Mouse (Mus musculus) stomach, embryonic 14.5 days (tissue): ENCODE measurements around the gene Myl6b. TPM values are rescaled to one million over a fixed set of nuclear protein-coding genes. Genes with fewer than 3 reads are reported as not detected.

Experiments used
- ATAC-seq: fragments of 200-750 bp; cut with Nextera tagmentation; 2 replicates; pipeline ENCODE4 v1.8.0; 2017; ENCODE audit warnings: low read depth, moderate TSS enrichment; ENCODE audit not compliant: insufficient number of reproducible peaks, insufficient read depth, low FRiP score
- H3K27ac ChIP-seq: fragments of 300-500 bp; sonication (generic); 2 replicates; pipeline ENCODE4 v1.5.1; 2014; ENCODE audit warnings: mild to moderate bottlenecking, low read length, moderate library complexity, mixed read lengths
- H3K27me3 ChIP-seq: fragments of 300-500 bp; sonication (generic); 2 replicates; pipeline ENCODE4 v1.6.1; 2014; ENCODE audit warnings: low read length, control low read depth, mixed read lengths; ENCODE audit not compliant: control insufficient read depth, insufficient read depth
- H3K36me3 ChIP-seq: fragments of 300-500 bp; sonication (generic); 2 replicates; pipeline ENCODE4 v1.6.1; 2014; ENCODE audit warnings: mild to moderate bottlenecking, control low read depth, low read length, moderate library complexity, mixed read lengths; ENCODE audit not compliant: control insufficient read depth, insufficient read depth
- H3K4me1 ChIP-seq: fragments of 300-500 bp; sonication (generic); 2 replicates; pipeline ENCODE4 v1.6.1; 2014; ENCODE audit warnings: low read length, control low read depth, mixed read lengths; ENCODE audit not compliant: control insufficient read depth, insufficient read depth
- H3K4me2 ChIP-seq: fragments of 300-500 bp; sonication (generic); replicated peaks from 2 replicates; pipeline ENCODE4 v1.6.1; 2014; ENCODE audit warnings: low read depth, low read length, control low read depth
- H3K4me3 ChIP-seq: fragments of 300-500 bp; sonication (generic); 2 replicates; pipeline ENCODE4 v1.5.1; 2014; ENCODE audit warnings: low read depth, low read length, control low read depth
- H3K9ac ChIP-seq: fragments of 300-500 bp; sonication (generic); replicated peaks from 2 replicates; pipeline ENCODE4 v1.6.1; 2014; ENCODE audit warnings: low read depth, mild to moderate bottlenecking, control low read depth, low read length, moderate library complexity, mixed read lengths
- H3K9me3 ChIP-seq: fragments of 300-500 bp; sonication (generic); 2 replicates; pipeline ENCODE4 v1.6.1; 2016; ENCODE audit warnings: low read depth, low read length, control low read depth; ENCODE audit not compliant: control insufficient read depth
- WGBS: fragments of 180-500 bp; shearing (Covaris S2); extraction: QIAGEN DNeasy Blood & Tissue Kit; methylation state at CpG from one replicate; pipeline ENCODE4 v1.1.7; 2014; 5-methylcytosine and 5-hydroxymethylcytosine counted together
- polyA plus RNA-seq: library from polyadenylated mRNA; unstranded; fragments of >200 nt; fragmentation: Nextera tagmentation; extraction: Ambion mirVana; gene quantifications from 2 replicates; pipeline ENCODE4 v1.2.1, GENCODE M21; 2014

Gene Myl6b
- polyA plus RNA-seq, 1 experiment from 2014 or later: 3.2 TPM

DNA sequence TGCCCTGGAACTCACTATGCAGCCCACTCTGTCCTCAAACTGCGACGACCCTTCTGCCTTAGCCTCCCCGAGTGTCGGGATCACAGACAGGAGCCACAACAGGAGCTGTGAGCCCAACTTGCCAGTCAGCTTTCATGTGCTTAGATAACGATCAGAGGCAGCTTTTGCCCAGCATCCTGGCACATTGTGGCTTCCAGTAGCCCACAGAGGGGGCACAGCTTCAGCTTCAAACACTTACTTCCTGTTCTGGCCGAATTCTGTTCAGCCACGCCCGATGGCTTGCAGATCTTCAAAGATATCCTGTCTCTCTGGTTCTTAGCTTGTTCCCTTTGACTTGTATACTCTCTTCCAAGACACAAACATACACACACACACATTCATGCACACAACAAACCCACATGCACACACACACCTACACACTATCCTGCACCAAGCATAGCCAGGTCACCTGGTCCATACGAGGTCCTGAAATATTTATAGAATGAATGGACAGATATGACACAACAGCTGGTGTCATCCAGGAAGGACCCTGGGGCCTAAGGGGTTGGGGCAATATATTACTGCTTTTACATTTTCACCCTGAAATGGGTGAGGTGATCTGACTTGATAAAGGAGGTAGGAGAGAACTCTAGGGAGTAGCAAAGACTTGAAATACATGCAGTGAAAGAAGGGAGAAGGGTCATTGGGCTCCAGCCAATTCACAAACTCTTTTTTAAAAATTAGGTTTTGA is 6.3 kb upstream of the Myl6b start:
- WGBS: 70% methylated on average over 9 of the region's 9 CpGs
- ATAC-seq: no peak
- H3K4me1 ChIP-seq: 0 out of 2 replicates have a peak, but pooled peaks cover 2% of the 10 kb centered on the region
- no peak overlapping the region for H3K27ac ChIP-seq
- H3K9me3 ChIP-seq: no peaks in the 10 kb centered on the region
- H3K36me3 ChIP-seq: no peaks in the 10 kb centered on the region
- no peak overlapping the region for H3K4me2 ChIP-seq
- no peak overlapping the region for H3K4me3 ChIP-seq
- no peaks in the 10 kb centered on the region for H3K27me3 ChIP-seq
- H3K9ac ChIP-seq: no peak overlapping the region

DNA sequence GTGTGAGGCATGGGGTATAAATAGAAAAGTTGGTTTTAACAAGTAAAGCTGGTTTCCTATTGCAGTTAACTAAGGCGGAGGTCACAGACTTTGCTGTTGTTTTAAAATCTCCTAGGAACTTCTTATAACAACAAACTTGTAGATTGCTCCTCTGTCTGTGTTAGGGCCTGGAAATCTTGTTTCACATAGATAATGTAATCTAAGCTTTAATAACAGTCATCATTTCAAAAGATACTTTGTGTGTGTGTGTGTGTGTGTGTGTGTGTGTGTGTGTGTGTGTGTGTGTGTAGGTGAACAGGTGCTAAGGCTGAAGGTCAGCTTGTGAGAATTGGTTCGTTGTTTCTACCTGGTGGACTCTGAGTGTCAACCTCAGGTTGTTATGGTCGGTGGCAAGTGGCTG is 5.5 kb upstream of the Myl6b start:
- no peak overlapping the region for H3K4me3 ChIP-seq
- 74% methylated on average over 3 of the region's 3 CpGs for WGBS
- no peak overlapping the region for H3K9ac ChIP-seq
- no peak overlapping the region for H3K4me2 ChIP-seq
- H3K9me3 ChIP-seq: no peaks in the 10 kb centered on the region
- H3K4me1 ChIP-seq: 0 out of 2 replicates have a peak, but pooled peaks cover 2% of the 10 kb centered on the region
- no peaks in the 10 kb centered on the region for H3K36me3 ChIP-seq
- ATAC-seq: no peak
- no peak overlapping the region for H3K27ac ChIP-seq
- no peaks in the 10 kb centered on the region for H3K27me3 ChIP-seq

GRCm38 (mm10) chr10:128503532-128503931 is 5.0 kb upstream of the Myl6b start:
- no peak overlapping the region for H3K9ac ChIP-seq
- WGBS: 76% methylated on average over 8 of the region's 8 CpGs
- H3K4me3 ChIP-seq: no peak overlapping the region
- H3K27ac ChIP-seq: no peak overlapping the region
- ATAC-seq: no peak
- H3K9me3 ChIP-seq: no peaks in the 10 kb centered on the region
- no peak overlapping the region for H3K4me2 ChIP-seq
- H3K4me1 ChIP-seq: no peaks in the 10 kb centered on the region
- no peaks in the 10 kb centered on the region for H3K36me3 ChIP-seq
- no peaks in the 10 kb centered on the region for H3K27me3 ChIP-seq

DNA sequence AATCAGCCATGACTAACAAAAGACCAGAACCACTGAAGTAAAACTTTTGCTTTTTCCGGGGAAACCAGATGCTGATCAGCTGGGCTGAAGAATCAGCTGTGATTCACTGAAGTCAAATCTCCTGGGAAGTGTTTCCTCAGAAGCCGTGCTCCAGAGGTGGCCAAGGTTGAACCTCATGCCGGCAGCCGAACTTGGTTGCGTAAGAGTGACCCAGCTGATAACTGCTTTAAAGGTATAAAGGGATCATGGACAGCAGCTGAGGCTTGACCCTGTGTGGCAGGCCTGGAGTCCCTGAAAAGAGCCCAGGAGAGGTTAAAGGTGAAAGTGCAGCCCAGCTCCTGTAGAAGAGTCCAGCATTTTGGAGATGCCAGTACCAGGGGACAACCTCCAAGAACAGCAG is 3.9 kb upstream of the Myl6b start:
- no peak overlapping the region for H3K4me3 ChIP-seq
- no peaks in the 10 kb centered on the region for H3K36me3 ChIP-seq
- WGBS: 62% methylated on average over 5 of the region's 5 CpGs
- no peaks in the 10 kb centered on the region for H3K9me3 ChIP-seq
- no peaks in the 10 kb centered on the region for H3K27me3 ChIP-seq
- ATAC-seq: no peak
- H3K27ac ChIP-seq: no peak overlapping the region
- H3K4me1 ChIP-seq: 0 out of 2 replicates have a peak, but pooled peaks cover 4% of the 10 kb centered on the region
- H3K4me2 ChIP-seq: no peak overlapping the region
- H3K9ac ChIP-seq: no peak overlapping the region

GRCm38 (mm10) chr10:128499116-128499671 is 709 bp upstream of the Myl6b start:
- Histone ChIP-seq H3K36me3 (no peaks in the 10 kb centered on the region), H3K9ac (peak overlapping the region; percentile 47), H3K4me2 (peak overlapping the region; percentile 73), H3K4me1 (peaks cover 16% of the 10 kb centered on the region), H3K27ac (peak overlapping the region; percentile 86), H3K4me3 (peak overlapping the region; percentile 52), H3K9me3 (no peaks in the 10 kb centered on the region), H3K27me3 (no peaks in the 10 kb centered on the region)
- peak; percentile 26; the same call in 1 of the 2 replicates for ATAC-seq
- WGBS: 2% methylated on average over 21 of the region's 21 CpGs

- H3K9me3 ChIP-seq: no peaks in the 10 kb centered on the region
- WGBS: 36% methylated on average over 6 of the region's 6 CpGs
- H3K27me3 ChIP-seq: no peaks in the 10 kb centered on the region
- H3K27ac ChIP-seq: no peak overlapping the region
- H3K4me2 ChIP-seq: no peak overlapping the region
- H3K4me3 ChIP-seq: no peak overlapping the region
- no peaks in the 10 kb centered on the region for H3K36me3 ChIP-seq
- ATAC-seq: no peak
- no peak overlapping the region for H3K9ac ChIP-seq
- peaks cover 17% of the 10 kb centered on the region for H3K4me1 ChIP-seq
Measured at GRCm38 (mm10) chr10:128497134-128497737, 1.2 kb downstream of the Myl6b start.

DNA sequence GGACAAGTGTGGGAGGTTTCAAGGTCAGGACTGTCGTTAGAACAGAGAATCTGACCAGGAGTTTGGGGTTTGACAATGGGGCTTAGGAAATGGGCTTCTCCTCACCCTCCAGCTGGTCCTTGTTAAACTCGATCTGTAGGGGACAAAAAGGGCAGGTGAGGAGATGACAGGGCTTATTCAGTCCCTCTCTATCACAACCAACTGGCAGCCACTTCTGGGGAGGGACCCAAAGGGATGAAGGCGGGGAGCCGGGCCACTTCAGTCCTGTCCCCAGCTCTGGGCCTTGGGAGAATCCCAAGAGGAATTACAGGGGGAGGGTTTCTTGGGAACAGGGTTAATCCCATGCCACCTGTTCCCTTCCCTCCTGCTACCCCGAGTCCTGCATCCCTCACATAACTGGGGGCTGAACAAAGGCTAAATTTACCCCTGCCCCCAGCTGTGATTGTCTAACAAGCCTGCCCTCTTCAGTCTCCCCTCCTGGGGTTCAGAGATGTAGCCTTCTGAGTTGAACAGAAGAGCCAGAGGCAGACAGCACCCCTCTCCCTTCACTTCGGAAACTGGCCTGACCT is 1.9 kb downstream of the Myl6b start:
- ATAC-seq: no peak
- no peak overlapping the region for H3K9ac ChIP-seq
- H3K9me3 ChIP-seq: no peaks in the 10 kb centered on the region
- peaks cover 4% of the 10 kb centered on the region; the same call in 1 of the 2 replicates for H3K36me3 ChIP-seq
- no peak overlapping the region for H3K4me3 ChIP-seq
- no peak overlapping the region for H3K27ac ChIP-seq
- H3K4me2 ChIP-seq: no peak overlapping the region
- H3K4me1 ChIP-seq: peaks cover 24% of the 10 kb centered on the region
- WGBS: 39% methylated on average over 6 of the region's 6 CpGs
- no peaks in the 10 kb centered on the region for H3K27me3 ChIP-seq

DNA sequence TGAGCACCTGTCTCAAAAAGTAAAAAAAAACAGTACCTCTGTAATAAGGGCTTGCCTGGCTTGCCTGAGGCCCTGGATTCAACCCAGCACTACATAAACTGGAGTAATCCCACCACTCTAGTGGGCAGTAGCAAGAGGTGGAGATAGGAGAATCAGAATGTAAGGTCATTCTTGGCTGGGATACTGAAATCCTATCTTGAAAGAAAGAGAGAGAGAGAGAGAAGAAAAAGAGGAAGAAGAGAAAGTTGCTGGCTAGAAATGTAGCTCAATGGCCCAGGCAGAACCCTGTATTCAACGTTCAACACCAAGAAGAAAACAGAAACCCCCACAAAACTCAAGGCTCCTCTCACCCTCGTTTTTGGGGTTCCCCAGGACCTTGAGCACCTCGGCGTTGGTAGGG is 2.6 kb downstream of the Myl6b start:
- peaks cover 31% of the 10 kb centered on the region for H3K4me1 ChIP-seq
- no peaks in the 10 kb centered on the region for H3K27me3 ChIP-seq
- H3K9ac ChIP-seq: no peak overlapping the region
- H3K27ac ChIP-seq: no peak overlapping the region
- no peak for ATAC-seq
- 78% methylated on average over 4 of the region's 4 CpGs for WGBS
- peaks cover 11% of the 10 kb centered on the region; the same call in 1 of the 2 replicates for H3K36me3 ChIP-seq
- H3K4me2 ChIP-seq: no peak overlapping the region
- H3K9me3 ChIP-seq: no peaks in the 10 kb centered on the region
- H3K4me3 ChIP-seq: no peak overlapping the region
